Mouse (Mus musculus) myocyte (in vitro differentiated cells): Measurements from ENCODE around the gene Csmd2.

ENCODE experiments used
- E2F4 ChIP-seq: IDR thresholded peaks from one replicate; pipeline ENCODE4 v1.6.1; 2011; ENCODE audit warnings: mild to moderate bottlenecking, control low read depth, moderate library complexity; ENCODE audit not compliant: insufficient read depth
- MAX ChIP-seq: IDR thresholded peaks from one replicate; pipeline ENCODE4 v1.6.1; 2011; ENCODE audit warnings: low read depth, mild to moderate bottlenecking, control low read depth
- POLR2A ChIP-seq: IDR thresholded peaks from one replicate; pipeline ENCODE4 v1.6.1; 2011; ENCODE audit warnings: low read depth, mild to moderate bottlenecking, control low read depth, moderate library complexity; ENCODE audit not compliant: insufficient read length
- TCF12 ChIP-seq: IDR thresholded peaks from one replicate; pipeline ENCODE4 v1.6.1; 2011; ENCODE audit warnings: mild to moderate bottlenecking, control low read depth; ENCODE audit not compliant: poor library complexity, insufficient read depth, severe bottlenecking
- TCF3 ChIP-seq: IDR thresholded peaks from one replicate; pipeline ENCODE4 v1.6.1; 2011; ENCODE audit warnings: low read depth, control low read depth; ENCODE audit not compliant: insufficient read length

DNA sequence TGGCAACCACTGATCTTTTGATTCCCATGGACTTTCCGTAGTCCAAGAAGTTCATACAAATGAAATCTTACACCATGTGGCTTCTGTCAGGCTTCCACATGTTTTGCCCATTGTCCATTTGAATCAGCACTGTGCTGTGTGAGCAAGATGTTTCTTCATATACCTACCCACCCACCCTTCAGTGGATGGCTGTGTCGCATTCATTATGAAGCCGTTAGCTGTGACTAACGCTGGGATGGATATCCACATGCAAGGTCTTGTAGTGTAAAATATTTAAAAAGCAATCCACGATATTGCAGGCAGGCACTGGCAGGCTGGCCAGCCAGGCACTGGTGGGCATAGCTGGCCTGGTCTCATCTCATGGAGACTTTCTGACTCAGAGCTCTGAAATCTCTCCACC is 488.6 kb downstream of the Csmd2 start:
- no peak for TF ChIP-seq POLR2A
- no peak for TF ChIP-seq MAX
- no peak for TF ChIP-seq TCF12
- TF ChIP-seq TCF3, result no peak
- TF ChIP-seq E2F4, result no peak
